ENCODE assay signal across 21 mouse cellular contexts in genomic region chr13:32498205-32498790, GRCm38 (mm10).
DNase-seq lines count a peak whose midpoint lies in the region; ATAC-seq and TF ChIP-seq lines count a peak whose summit lies in the region.
"Had no signal": no experiment of that assay in that cellular context is flagged by ENCODE, and none has a peak within 500 bp of the region (broad histone marks: within the 10 kb centered on the region; RNA-seq: fewer than 3 reads in every experiment).

No protein-coding gene starts in this region.

- no peak overlapping the region for H3K4me3 ChIP-seq in liver, adult 2 months (ENCODE audit: insufficient read depth, low read depth, low read length)
- no peak overlapping the region for H3K4me3 ChIP-seq in kidney, embryonic 16.5 days (ENCODE audit: low read length)
- H3K4me3 ChIP-seq in midbrain, embryonic 15.5 days: no peak overlapping the region
- H3K4me3 ChIP-seq: forebrain, embryonic 15.5 days; hindbrain, embryonic 10.5 days; midbrain, embryonic 10.5 days; stomach, embryonic 15.5 days had no signal

- no peak for TF ChIP-seq CTCF in liver, adult 2 months (IDR thresholded peaks at IDR 0.05; ENCODE audit: low read depth, low read length)

- no peaks in the 10 kb centered on the region for H3K9me3 ChIP-seq in kidney, embryonic 16.5 days (ENCODE audit: low read length)
- H3K9me3 ChIP-seq in midbrain, embryonic 15.5 days: no peaks in the 10 kb centered on the region
- H3K9me3 ChIP-seq: forebrain, embryonic 15.5 days; hindbrain, embryonic 10.5 days; midbrain, embryonic 10.5 days; stomach, embryonic 15.5 days had no signal

- 28% methylated on average over 8 of the region's 8 CpGs for WGBS in liver, adult 2 months
- WGBS in kidney, embryonic 16.5 days: 44% methylated on average over 8 of the region's 8 CpGs
- 79% methylated on average over 8 of the region's 8 CpGs for WGBS in midbrain, embryonic 15.5 days

- peak; percentile 74 for ATAC-seq in kidney, embryonic 16.5 days (ENCODE audit: low FRiP score, low TSS enrichment)
- no peak for ATAC-seq in activated CD4-positive, CD25-positive, alpha-beta regulatory T cell, adult 4 months
- ATAC-seq in midbrain, embryonic 15.5 days (replicated peaks): no peak
- ATAC-seq: forebrain, embryonic 15.5 days had no signal

- no peak overlapping the region for H3K27ac ChIP-seq in liver, adult 2 months (replicated peaks; ENCODE audit: insufficient read depth, low read depth, low read length)
- peak overlapping the region; percentile 54 for H3K27ac ChIP-seq in kidney, embryonic 16.5 days (ENCODE audit: low read length)
- no peak overlapping the region for H3K27ac ChIP-seq in midbrain, embryonic 15.5 days
- H3K27ac ChIP-seq: forebrain, embryonic 15.5 days; hindbrain, embryonic 10.5 days; macrophage; midbrain, embryonic 10.5 days; stomach, embryonic 15.5 days had no signal

- no peaks in the 10 kb centered on the region for H3K36me3 ChIP-seq in liver, adult 2 months (ENCODE audit: control insufficient read depth, insufficient read depth, low read length)
- H3K36me3 ChIP-seq in kidney, embryonic 16.5 days (ENCODE audit: insufficient read depth, low read length): no peaks in the 10 kb centered on the region
- H3K36me3 ChIP-seq in midbrain, embryonic 15.5 days (replicated peaks): no peaks in the 10 kb centered on the region
- H3K36me3 ChIP-seq: forebrain, embryonic 15.5 days; hindbrain, embryonic 10.5 days; midbrain, embryonic 10.5 days; stomach, embryonic 15.5 days had no signal

- H3K9ac ChIP-seq in liver, adult 2 months (ENCODE audit: low read depth, low read length): no peak overlapping the region
- H3K9ac ChIP-seq in kidney, embryonic 16.5 days (replicated peaks; ENCODE audit: low read length): no peak overlapping the region
- no peak overlapping the region for H3K9ac ChIP-seq in midbrain, embryonic 15.5 days
- H3K9ac ChIP-seq: forebrain, embryonic 15.5 days; lung, embryonic 14.5 days; stomach, embryonic 15.5 days had no signal

- peaks cover 18% of the 10 kb centered on the region for H3K4me1 ChIP-seq in liver, adult 2 months (ENCODE audit: control insufficient read depth, insufficient read depth, low read length)
- peaks cover 20% of the 10 kb centered on the region for H3K4me1 ChIP-seq in kidney, embryonic 16.5 days (ENCODE audit: insufficient read depth, low read length)
- H3K4me1 ChIP-seq in midbrain, embryonic 15.5 days: no peaks in the 10 kb centered on the region
- H3K4me1 ChIP-seq: forebrain, embryonic 15.5 days; midbrain, embryonic 10.5 days; stomach, embryonic 15.5 days had no signal

- H3K4me2 ChIP-seq in kidney, embryonic 16.5 days (replicated peaks; ENCODE audit: low read depth, low read length): no peak overlapping the region
- no peak overlapping the region for H3K4me2 ChIP-seq in midbrain, embryonic 15.5 days
- H3K4me2 ChIP-seq: forebrain, embryonic 15.5 days; lung, embryonic 14.5 days; stomach, embryonic 15.5 days had no signal

- H3K27me3 ChIP-seq in liver, adult 2 months (ENCODE audit: control insufficient read depth, insufficient read depth, low read length): no peaks in the 10 kb centered on the region
- no peaks in the 10 kb centered on the region for H3K27me3 ChIP-seq in kidney, embryonic 16.5 days (ENCODE audit: insufficient read depth, low read length)
- H3K27me3 ChIP-seq in midbrain, embryonic 15.5 days (replicated peaks): no peaks in the 10 kb centered on the region
- H3K27me3 ChIP-seq: CH12.LX; forebrain, embryonic 15.5 days; stomach, embryonic 15.5 days had no signal

- TF ChIP-seq POLR2A in liver, adult 2 months (IDR thresholded peaks at IDR 0.05; ENCODE audit: extremely low read depth, insufficient read depth, low read length): no peak

- DNase-seq in liver, adult 2 months (ENCODE audit: extremely low read depth, low read depth, low spot score): peak; percentile 83
- no peak for DNase-seq in liver
- DNase-seq in kidney, adult 11 months: peak; percentile 84
- DNase-seq in yolk sac, embryonic 10.5 days (ENCODE audit: low spot score): peak; percentile 56
- DNase-seq: adrenal gland, postnatal 10 days; cerebellum, postnatal 10 days; embryo, embryonic 11 days; gastrocnemius, postnatal 25 days; layer of hippocampus, postnatal 36 days; lung, embryonic 14.5 days; right cerebral cortex, postnatal 25 days; thymus, postnatal 14 days had no signal

- H3K79me2 ChIP-seq in liver, adult 2 months (ENCODE audit: control insufficient read depth, insufficient read depth, low read length): no peaks in the 10 kb centered on the region
